Mouse (Mus musculus) common myeloid progenitor, adult 5-6 weeks (primary cell): ENCODE data around the gene Gm20671. TPM values are rescaled to one million over a fixed set of nuclear protein-coding genes. Genes with fewer than 3 reads are reported as not detected.
A peak's percentile ranks its signal among the peaks of the same experiment; 100 is the strongest.
"Not testable (repeated sequence)": the region's sequence is repeated elsewhere in the genome, so short reads cannot be mapped to it uniquely, and the experiment has no call there.

ENCODE experiments used
- ATAC-seq: replicated peaks from 2 replicates; pipeline ENCODE4 v1.8.0; 2016; ENCODE audit warnings: low read depth, mild to moderate bottlenecking, moderate TSS enrichment, inconsistent platforms; ENCODE audit not compliant: poor library complexity, severe bottlenecking
- total RNA-seq: library from RNA; stranded (forward); fragments of 200-1000, 187-1606 nt; gene quantifications from 2 replicates; pipeline ENCODE4 v1.2.3, GENCODE M21; 2017

Gene Gm20671
- total RNA-seq, 1 experiment from 2014 or later = not detected

DNA sequence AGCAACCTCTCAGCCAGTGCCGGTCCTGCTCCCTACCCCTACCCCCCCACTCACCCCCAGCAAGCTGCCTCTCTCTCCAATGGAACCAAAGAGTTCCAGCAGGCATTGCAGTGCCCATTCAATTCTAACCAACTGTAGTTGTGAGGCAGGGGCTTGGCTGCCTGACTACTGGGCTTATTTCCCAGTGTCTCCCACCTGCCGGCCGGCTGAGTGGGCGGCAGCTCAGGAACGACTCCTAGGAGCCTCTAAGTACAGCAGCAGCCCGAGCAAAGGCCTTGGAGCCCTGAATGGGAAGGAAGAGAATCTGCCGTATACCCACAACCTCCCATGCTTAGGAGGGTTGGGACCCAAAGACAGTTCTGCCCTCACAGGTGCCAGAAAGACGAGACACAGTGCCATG is 86.1 kb downstream of the Gm20671 start:
- ATAC-seq = peak; percentile 15; the same call in 1 of the 2 replicates

DNA sequence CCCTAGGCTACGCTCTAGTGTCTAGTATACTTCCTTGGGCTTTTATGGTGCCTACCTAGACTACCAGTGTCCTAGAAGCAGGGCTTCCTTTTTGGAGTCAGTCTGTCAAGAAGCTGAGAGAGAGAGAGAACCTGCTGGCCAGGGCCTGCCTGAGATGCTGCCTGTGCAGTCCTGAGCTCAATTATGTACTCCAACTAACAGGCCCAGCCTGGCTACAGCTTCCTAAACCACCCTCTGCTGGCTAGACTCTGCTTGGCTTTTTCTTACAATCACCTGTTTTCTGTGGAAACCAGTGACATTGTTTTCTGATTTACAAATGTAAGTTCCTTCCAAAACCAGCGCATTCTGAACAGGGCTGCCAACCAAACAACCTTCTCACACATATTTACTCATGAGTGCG is 86.8 kb downstream of the Gm20671 start:
- ATAC-seq = no peak

GRCm38 (mm10) chr5:32736770-32737169 is 90.1 kb downstream of the Gm20671 start:
- 0 out of 2 replicates have a peak, but pooled peaks have one; percentile 10 for ATAC-seq

GRCm38 (mm10) chr5:32735779-32736178 is 91.1 kb downstream of the Gm20671 start:
- no peak for ATAC-seq

DNA sequence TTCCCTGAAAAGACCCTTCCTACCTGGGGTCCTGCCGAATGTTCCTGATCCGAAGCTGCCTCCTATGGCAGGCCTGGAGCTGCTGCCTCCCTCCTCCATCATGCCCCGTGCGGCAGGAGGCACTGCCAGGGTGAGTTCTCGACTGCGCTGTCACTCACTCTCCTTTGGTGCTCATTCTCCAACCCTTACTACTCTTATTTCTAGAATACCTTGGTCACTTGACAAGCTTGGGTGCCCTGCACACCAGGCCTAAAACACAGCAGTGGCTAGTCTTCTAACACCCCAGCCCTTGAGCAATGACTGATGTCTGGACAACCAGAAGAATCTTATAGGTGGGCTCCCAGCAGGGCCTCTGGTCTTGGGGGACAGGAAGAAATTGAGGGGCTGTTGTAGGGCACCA is 93.0 kb downstream of the Gm20671 start:
- ATAC-seq = peak; percentile 68

- no peak for ATAC-seq
Measured at GRCm38 (mm10) chr5:32728851-32729250, 98.1 kb downstream of the Gm20671 start.

GRCm38 (mm10) chr5:32728300-32728699 is 98.6 kb downstream of the Gm20671 start:
- ATAC-seq = peak; percentile 43; the same call in 1 of the 2 replicates

DNA sequence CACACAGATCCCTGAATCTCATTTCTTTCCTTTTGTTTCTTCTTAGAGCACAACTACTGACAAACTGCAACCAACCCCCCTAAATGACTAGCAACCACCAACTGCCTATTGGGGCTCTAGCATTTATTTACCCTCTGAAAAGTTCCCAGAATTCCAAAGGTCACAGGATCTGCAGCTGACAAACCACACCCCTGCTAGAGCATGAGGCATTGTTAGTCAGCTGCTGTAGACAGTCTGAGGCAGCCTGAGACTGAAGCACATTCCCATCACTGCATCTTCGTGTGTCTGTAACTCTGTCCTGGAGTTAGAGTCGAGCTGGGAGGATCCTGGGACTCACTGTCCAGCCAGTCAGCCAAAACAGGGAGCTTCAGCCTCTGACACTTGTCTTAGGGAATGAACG is 101.5 kb downstream of the Gm20671 start:
- ATAC-seq = not testable (repeated sequence)

DNA sequence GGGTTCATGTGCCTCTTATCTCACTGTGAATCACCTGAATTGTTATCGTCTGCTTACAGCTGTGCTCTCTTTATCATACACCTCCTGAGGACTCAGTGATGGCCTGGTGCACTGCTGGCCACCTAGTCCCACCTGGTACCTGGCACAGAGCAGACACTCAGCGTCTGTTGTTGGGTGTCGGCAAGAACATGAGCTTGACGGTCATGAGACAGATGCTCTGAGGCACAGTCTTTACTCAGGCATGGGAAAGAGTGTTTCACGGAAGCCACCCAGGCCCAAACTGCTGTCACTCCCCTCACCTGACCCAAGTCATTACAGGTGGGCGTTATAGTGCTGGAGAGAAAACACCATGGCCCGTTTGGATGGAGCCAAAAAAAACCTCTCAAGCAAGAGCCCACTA is 102.9 kb downstream of the Gm20671 start:
- no peak for ATAC-seq

DNA sequence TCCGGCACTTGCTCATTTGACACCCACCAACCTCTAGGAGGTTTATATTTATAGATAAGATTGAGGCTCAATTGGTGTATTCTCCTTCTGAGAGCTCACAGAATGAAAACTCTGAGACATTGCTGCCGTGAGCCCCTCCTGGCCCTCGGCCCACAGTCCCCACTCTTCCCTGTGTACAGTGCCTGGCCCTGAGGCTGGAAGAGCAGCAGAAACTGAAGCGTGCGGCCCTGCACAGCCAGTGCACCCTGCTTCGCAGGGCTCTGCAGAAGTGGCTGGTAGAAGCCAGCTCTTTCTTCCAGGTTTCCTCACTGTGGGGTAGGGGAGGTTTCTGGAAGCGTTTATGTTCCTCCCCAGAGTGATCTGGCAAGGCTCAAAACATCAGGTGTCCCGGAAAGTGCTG is 104.2 kb downstream of the Gm20671 start:
- ATAC-seq = peak; percentile 61; the same call in 1 of the 2 replicates

DNA sequence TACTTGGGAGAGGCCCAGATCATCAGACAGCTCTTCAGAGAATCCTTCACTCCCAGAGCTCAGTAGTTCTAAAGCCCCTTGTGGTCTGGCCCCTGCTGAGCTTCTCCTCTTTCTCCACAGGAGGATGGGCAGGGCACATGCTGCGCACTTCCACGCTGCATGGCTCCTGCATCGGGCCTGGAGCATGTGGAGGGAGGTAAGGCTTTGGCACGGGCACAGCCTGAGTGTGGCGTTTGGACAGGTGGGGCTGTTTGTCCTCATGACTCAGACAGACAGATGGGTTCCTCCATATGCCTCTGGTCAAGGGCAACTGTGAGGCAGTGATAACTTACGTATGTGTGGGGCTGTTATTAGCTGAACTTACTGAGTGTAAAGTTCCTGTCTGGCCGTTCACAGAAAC is 104.6 kb downstream of the Gm20671 start:
- 0 out of 2 replicates have a peak, but pooled peaks have one; percentile 36 for ATAC-seq

GRCm38 (mm10) chr5:32721316-32721715 is 105.6 kb downstream of the Gm20671 start:
- ATAC-seq = no peak

- no peak for ATAC-seq
Measured at GRCm38 (mm10) chr5:32720416-32720815, 106.5 kb downstream of the Gm20671 start.

- no peak for ATAC-seq
Measured at GRCm38 (mm10) chr5:32718916-32719315, 108.0 kb downstream of the Gm20671 start.

DNA sequence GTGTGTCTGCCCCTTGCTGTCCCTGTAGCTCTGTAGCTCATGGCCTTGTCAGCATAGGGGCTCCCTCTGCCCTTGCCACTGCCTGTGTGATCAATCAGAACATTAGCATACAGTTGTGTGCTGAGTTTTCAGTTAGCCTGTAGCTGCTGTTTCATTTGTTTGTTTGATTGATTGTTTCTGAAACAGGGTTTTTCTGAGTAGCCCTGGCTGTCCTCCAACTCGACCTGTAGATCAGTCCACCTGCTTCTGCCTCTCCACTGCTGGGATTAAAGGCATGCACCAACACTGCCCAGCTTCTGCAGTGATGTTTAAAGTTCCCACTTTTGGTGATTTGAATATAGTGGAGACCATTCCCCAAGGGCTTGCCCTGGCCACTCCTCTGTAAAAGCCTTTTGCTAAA is 109.2 kb downstream of the Gm20671 start:
- ATAC-seq = no peak

GRCm38 (mm10) chr5:32713703-32714467 is 113.0 kb downstream of the Gm20671 start:
- ATAC-seq = peak; percentile 83

- peak; percentile 40 for ATAC-seq
Measured at GRCm38 (mm10) chr5:32713042-32713702, 113.7 kb downstream of the Gm20671 start.

GRCm38 (mm10) chr5:32712221-32713041 is 114.5 kb downstream of the Gm20671 start:
- ATAC-seq = 0 out of 2 replicates have a peak, but pooled peaks have one; percentile 1

GRCm38 (mm10) chr5:32711485-32711884 is 115.4 kb downstream of the Gm20671 start:
- ATAC-seq = no peak

- ATAC-seq = no peak
Measured at GRCm38 (mm10) chr5:32706226-32706780, 120.6 kb downstream of the Gm20671 start.
